Mouse (Mus musculus): ENCODE data around the gene Krtap5-2.
"Not testable (repeated sequence)": the region's sequence is repeated elsewhere in the genome, so short reads cannot be mapped to it uniquely, and the experiment has no call there.

DNA sequence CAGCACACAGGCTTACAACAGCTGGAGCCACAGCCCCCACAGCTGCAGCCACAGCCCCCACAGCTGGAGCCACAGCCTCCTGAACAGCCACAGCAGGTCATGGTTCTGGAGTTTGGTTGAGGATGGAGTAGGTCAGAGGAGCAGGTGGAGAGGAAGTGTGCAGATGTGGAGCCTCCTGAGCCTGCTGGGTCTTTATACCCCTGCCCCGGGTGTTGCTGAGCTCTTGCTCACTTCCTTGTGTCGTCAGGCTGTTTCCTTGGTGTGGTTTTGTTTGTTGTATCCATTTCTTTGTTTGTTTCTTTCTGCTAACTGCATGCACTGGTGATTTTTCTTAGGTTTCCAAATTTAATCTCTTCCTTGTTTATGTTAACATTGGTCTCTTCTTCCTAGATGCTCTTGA is 39.9 kb downstream of the Krtap5-2 start, which contains the start of gene Gm39115:
- not testable (repeated sequence) for TF ChIP-seq CTCF, EP300 (IDR thresholded peaks at IDR 0.05; ENCODE audit: low read depth)
